Mouse (Mus musculus) forebrain, embryonic 14.5 days (tissue): ENCODE results near the gene Gm44973. TPM values are rescaled to one million over a fixed set of nuclear protein-coding genes. Genes with fewer than 3 reads are reported as not detected.
"Not testable (repeated sequence)": the region's sequence is repeated elsewhere in the genome, so short reads cannot be mapped to it uniquely, and the experiment has no call there.

Source experiments
- ATAC-seq: fragments of 200-750 bp; cut with Nextera tagmentation; 2 replicates; pipeline ENCODE4 v1.8.0; 2017; ENCODE audit warnings: mild to moderate bottlenecking, moderate library complexity
- DNase-seq: peaks from one replicate; pipeline ENCODE4 v3.0.0-alpha.2; 2015; ENCODE audit warnings: low spot score
- H3K27ac ChIP-seq: fragments of 300-500 bp; sonication (generic); 2 replicates; pipeline ENCODE4 v1.5.1; 2014; ENCODE audit warnings: low read depth, mild to moderate bottlenecking, control low read depth, low read length, moderate library complexity
- H3K27me3 ChIP-seq: fragments of 300-500 bp; sonication (generic); replicated peaks from 2 replicates; pipeline ENCODE4 v1.6.1; 2014; ENCODE audit warnings: low read length, control low read depth, mixed read lengths; ENCODE audit not compliant: control insufficient read depth, insufficient read depth
- H3K36me3 ChIP-seq: fragments of 300-500 bp; sonication (generic); 2 replicates; pipeline ENCODE4 v1.6.1; 2014; ENCODE audit warnings: low read length, control low read depth; ENCODE audit not compliant: control insufficient read depth, insufficient read depth
- H3K4me1 ChIP-seq: fragments of 300-500 bp; sonication (generic); 2 replicates; pipeline ENCODE4 v1.6.1; 2014; ENCODE audit warnings: antibody characterized with exemption, low read length, control low read depth; ENCODE audit not compliant: control insufficient read depth, insufficient read depth
- H3K4me2 ChIP-seq: fragments of 300-500 bp; sonication (generic); 2 replicates; pipeline ENCODE4 v1.6.1; 2014; ENCODE audit warnings: mild to moderate bottlenecking, control low read depth, low read length
- H3K4me3 ChIP-seq: fragments of 300-500 bp; sonication (generic); 2 replicates; pipeline ENCODE4 v1.5.1; 2014; ENCODE audit warnings: low read depth, low read length, control low read depth
- H3K9ac ChIP-seq: fragments of 300-500 bp; sonication (generic); 2 replicates; pipeline ENCODE4 v1.6.1; 2014; ENCODE audit warnings: mild to moderate bottlenecking, low read length, control low read depth, moderate library complexity
- H3K9me3 ChIP-seq: fragments of 300-500 bp; sonication (generic); replicated peaks from 2 replicates; pipeline ENCODE4 v1.6.1; 2016; ENCODE audit warnings: low read length, control low read depth, mixed read lengths; ENCODE audit not compliant: control insufficient read depth
- WGBS: fragments of 180-500 bp; shearing (Covaris S2); extraction: QIAGEN DNeasy Blood & Tissue Kit; methylation state at CpG from one replicate; pipeline ENCODE4 v1.1.7; 2014; 5-methylcytosine and 5-hydroxymethylcytosine counted together
- polyA plus RNA-seq: library from polyadenylated mRNA; unstranded; fragments of >200 nt; fragmentation: Nextera tagmentation; extraction: Ambion mirVana; gene quantifications from 2 replicates; pipeline ENCODE4 v1.2.1, GENCODE M21; 2014

Gm44973 gene
- polyA plus RNA-seq, 1 experiment from 2014 or later = 1.9 TPM

DNA sequence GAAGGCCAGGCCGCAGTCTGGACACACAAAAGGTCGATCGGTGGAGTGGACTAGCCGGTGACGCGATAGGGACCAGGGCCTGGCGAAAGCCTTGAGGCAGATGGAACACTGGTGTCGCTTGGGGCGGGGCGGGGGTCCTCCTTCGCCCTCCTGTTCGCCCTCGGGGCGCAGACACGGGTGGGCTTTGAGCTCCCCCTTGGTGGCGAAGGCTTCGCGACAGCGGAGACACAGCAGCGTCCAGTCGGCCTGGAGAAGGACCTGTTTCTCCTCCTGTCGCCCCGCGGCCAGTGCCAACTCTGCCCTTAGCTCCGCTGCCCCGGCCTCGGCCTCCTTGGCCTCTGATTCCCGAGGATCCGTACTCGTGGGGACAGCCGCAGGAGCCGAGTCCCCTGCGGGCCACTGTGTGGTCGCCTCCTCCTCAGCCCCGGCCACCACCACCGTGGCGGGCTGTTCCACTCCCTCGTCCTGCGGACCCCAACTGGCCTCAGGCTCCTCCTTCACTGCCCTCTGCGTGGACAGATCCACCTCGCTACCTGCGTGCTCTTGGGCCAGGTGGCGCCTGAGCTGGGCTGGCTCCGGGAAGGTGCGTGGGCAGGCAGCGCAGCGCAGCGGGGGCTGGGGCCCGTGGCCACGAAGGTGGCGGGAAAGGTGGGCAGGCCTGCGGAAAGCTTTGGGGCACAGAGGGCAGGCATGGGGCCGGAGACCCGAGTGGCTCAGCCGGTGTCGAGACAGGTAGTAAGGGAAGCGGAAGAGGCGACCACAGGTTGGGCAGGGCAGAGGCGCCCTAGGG is 21.1 kb upstream of the Gm44973 start:
- Histone ChIP-seq H3K27ac (no peak overlapping the region), H3K36me3 (peaks cover 31% of the 10 kb centered on the region), H3K27me3 (no peaks in the 10 kb centered on the region), H3K4me2 (peak overlapping the region; percentile 69), H3K4me1 (peaks cover 10% of the 10 kb centered on the region), H3K9me3 (no peaks in the 10 kb centered on the region), H3K4me3 (peak overlapping the region; percentile 80), H3K9ac (peak overlapping the region; percentile 48)
- DNase-seq = no peak
- 60% methylated on average over 55 of the region's 59 CpGs for WGBS
- ATAC-seq = no peak

DNA sequence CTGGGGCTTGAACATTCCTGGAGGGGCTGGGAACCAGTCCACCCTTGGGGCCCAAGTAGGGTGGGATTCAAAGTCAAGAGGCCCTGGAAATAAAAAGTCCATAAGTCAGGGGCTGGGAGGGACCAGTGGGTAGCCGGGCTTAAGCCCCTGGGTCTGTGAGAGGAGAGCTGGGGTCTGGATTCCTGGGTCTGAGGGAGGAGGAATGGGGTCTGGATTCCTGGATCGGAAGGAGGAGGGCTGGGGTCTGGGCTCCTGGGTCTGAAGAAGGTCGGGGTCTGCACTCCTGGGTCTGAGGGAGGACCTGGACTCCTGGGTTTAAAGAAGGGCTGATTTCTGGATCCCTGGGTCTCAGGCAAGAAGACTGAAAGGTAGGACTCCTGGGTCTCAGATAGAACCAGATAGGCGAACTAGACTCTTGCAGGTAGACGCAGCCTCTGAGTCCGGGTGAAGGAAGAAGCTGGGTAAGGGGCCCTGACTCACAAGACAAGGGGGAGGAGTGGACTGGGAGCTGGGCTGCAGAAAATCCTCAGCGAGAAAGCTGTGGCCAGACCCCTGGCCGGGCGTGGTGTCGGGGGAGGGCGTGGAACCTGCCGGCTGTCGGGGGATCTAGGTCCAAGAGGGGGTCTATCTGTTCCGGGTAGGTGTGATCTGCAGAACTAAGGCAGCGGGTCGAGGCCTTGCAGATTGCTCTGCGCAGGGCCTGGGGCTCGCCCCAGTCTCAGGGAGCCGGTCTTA is 19.9 kb upstream of the Gm44973 start:
- ATAC-seq = peak; percentile 21
- no peaks in the 10 kb centered on the region for H3K9me3 ChIP-seq
- no peak for DNase-seq
- 6% methylated on average over 18 of the region's 19 CpGs for WGBS
- H3K4me2 ChIP-seq = peak overlapping the region; percentile 69
- peak overlapping the region; percentile 80 for H3K4me3 ChIP-seq
- peaks cover 31% of the 10 kb centered on the region for H3K36me3 ChIP-seq
- H3K27me3 ChIP-seq = no peaks in the 10 kb centered on the region
- H3K27ac ChIP-seq = peak overlapping the region; percentile 56; the same call in 1 of the 2 replicates
- H3K9ac ChIP-seq = peak overlapping the region; percentile 93
- H3K4me1 ChIP-seq = peaks cover 10% of the 10 kb centered on the region

DNA sequence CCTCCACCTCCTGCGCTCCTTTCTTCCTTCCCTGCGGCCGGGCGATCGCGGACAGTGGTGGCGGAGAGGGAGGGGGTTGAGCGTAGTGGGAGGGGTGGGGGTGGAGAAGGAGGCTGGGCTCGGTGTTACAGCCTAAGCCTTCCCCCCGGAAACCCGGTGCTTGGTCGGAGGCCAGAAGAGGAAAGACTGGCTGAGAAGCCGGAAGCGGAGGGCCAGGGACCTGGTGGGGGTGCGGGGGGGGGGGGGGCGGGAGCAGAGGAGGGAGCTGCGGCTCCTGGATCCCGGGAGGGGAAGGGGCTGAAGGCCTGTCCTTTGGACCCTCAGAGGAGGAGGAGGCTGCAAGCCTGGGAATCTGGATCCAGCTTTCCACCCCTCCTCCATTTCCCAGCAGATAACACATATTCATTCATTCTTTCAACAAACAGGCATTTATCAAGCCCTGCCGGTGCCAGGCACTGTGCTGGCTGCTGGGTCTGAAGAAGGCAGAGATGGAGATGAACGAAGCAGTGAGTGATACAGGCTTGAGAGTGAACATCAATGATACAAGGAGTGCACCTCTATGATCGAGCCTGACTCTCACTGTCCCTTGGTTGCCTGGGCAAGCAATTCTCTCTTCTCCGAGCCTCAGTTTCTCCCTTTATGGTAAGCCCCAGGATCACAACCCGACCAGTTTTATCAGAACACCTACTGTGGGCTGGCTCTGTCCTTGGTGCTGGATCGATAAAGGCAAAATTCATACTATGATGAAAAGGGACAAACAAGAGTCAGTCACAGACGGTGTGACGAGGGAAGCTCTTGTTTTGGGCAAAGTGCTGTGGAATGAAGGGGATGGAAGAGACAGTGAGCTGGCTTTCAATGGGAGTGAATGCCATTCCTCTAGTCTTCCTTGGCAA is 19.0 kb upstream of the Gm44973 start, which contains the start of gene Zfp579:
Gene Zfp579, minus strand, starts transcription at position 156 of the 893 bp plus-strand sequence.
- Histone ChIP-seq H3K4me3 (peak within 1 kb of the TSS; percentile 80), H3K4me1 (peaks cover 10% of the 10 kb centered on the region), H3K9me3 (no peaks in the 10 kb centered on the region), H3K9ac (peak within 1 kb of the TSS; percentile 93), H3K27ac (peak within 1 kb of the TSS; percentile 73), H3K4me2 (peak within 1 kb of the TSS; percentile 69), H3K27me3 (no peaks in the 10 kb centered on the region), H3K36me3 (peaks cover 30% of the 10 kb centered on the region)
- 5% methylated on average over 15 of the region's 26 CpGs for WGBS
- ATAC-seq (peak; percentile 85), DNase-seq (peak; percentile 95)

DNA sequence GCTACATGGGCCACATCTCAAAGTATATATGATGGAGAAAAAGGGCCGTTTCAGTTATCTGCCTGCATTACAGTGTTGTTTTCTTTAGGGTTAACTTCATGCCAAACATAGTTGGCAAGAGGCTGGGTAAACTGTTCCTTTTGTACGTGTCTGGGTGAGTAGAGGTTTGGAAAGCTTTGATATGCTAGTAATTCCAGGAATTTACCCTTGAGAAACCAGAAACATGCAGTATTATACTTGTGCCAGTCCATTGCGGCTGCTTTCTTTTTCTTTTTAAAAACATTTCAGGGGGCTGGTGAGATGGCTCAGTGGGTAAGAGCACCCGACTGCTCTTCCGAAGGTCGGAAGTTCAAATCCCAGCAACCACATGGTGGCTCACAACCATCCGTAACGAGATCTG is 18.4 kb upstream of the Gm44973 start:
- H3K27ac ChIP-seq = no peak overlapping the region
- peak overlapping the region; percentile 80 for H3K4me3 ChIP-seq
- DNase-seq (no peak), ATAC-seq (no peak)
- H3K9ac ChIP-seq = peak overlapping the region; percentile 93; the same call in 1 of the 2 replicates
- peaks cover 23% of the 10 kb centered on the region for H3K36me3 ChIP-seq
- WGBS = 72% methylated on average over 6 of the region's 8 CpGs
- H3K27me3 ChIP-seq = no peaks in the 10 kb centered on the region
- peaks cover 10% of the 10 kb centered on the region for H3K4me1 ChIP-seq
- peak overlapping the region; percentile 69 for H3K4me2 ChIP-seq
- H3K9me3 ChIP-seq = no peaks in the 10 kb centered on the region

DNA sequence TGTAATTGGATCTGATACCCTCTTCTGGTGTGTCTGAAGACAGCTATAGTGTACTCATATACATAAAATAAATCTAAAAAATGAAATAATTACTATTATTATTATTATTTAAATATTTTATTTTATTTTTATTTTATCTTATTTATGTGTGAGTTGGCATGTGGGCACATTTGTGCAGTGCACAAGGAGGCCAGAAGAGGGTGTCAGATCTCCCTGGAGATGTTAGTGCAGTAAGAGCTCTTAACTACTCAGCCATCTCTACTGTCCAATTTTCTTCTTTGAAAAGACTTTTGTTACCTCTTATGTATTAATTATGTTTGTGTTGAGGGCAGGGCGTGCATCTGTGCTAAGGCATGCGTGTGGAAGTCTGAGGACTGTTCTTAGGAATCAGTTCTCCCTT is 15.4 kb upstream of the Gm44973 start:
- Histone ChIP-seq H3K9ac (no peak overlapping the region), H3K27ac (no peak overlapping the region), H3K9me3 (no peaks in the 10 kb centered on the region), H3K4me2 (no peak overlapping the region), H3K27me3 (no peaks in the 10 kb centered on the region), H3K4me3 (no peak overlapping the region), H3K36me3 (no peaks in the 10 kb centered on the region), H3K4me1 (peaks cover 2% of the 10 kb centered on the region)
- no peak for ATAC-seq
- no peak for DNase-seq
- WGBS = 69% methylated on average over 2 of the region's 2 CpGs

DNA sequence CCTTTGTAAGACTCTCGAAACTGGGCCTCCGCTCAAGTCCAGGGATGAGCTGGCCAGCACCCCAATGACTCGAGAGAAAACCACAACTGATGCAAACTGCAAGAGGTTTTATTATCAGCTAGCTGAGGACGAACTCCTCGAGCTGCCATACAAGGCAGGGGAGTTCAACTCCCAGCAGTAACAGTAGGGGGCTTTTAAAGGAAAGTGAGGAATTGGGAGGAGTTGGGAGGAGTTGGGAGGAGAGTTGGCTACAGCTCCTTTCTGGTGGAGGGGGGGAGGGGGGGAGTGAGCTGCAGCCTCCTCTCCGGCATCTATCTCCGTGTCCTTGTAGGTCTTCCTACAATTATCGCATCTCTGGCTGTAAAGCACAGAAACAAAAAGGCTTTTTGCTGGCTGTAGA is 12.4 kb upstream of the Gm44973 start:
- H3K27me3 ChIP-seq, H3K27ac ChIP-seq, H3K4me1 ChIP-seq, DNase-seq, ATAC-seq, H3K9ac ChIP-seq, H3K4me2 ChIP-seq, H3K4me3 ChIP-seq, H3K9me3 ChIP-seq: not testable (repeated sequence)
- H3K36me3 ChIP-seq = peaks cover 18% of the 10 kb centered on the region
- WGBS = 60% methylated on average over 8 of the region's 8 CpGs

DNA sequence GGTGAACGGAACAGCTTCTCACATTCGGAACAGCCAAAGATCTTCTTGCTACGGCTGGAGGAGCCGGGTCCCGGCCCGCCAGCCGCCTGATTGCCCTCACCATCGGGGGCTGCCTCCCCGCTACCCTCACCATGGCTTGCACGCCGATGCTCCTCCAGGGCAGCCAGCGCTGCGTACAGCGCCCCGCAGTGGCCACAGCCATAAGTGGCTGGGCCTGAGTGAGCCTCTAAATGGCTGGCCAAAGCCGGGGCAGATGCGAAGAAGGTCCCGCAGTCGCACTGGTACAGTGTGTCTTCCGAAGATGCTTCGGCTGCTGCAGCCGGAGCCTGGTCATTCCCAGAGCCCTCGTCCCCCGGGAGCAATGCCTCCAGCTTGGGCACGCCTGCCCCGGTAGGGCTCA is 7.1 kb upstream of the Gm44973 start:
- Histone ChIP-seq H3K4me3 (no peak overlapping the region), H3K27me3 (no peaks in the 10 kb centered on the region), H3K4me1 (no peaks in the 10 kb centered on the region), H3K27ac (no peak overlapping the region), H3K9ac (no peak overlapping the region), H3K9me3 (no peaks in the 10 kb centered on the region), H3K36me3 (peaks cover 68% of the 10 kb centered on the region), H3K4me2 (no peak overlapping the region)
- DNase-seq (no peak), ATAC-seq (no peak)
- WGBS = 97% methylated on average over 26 of the region's 26 CpGs

DNA sequence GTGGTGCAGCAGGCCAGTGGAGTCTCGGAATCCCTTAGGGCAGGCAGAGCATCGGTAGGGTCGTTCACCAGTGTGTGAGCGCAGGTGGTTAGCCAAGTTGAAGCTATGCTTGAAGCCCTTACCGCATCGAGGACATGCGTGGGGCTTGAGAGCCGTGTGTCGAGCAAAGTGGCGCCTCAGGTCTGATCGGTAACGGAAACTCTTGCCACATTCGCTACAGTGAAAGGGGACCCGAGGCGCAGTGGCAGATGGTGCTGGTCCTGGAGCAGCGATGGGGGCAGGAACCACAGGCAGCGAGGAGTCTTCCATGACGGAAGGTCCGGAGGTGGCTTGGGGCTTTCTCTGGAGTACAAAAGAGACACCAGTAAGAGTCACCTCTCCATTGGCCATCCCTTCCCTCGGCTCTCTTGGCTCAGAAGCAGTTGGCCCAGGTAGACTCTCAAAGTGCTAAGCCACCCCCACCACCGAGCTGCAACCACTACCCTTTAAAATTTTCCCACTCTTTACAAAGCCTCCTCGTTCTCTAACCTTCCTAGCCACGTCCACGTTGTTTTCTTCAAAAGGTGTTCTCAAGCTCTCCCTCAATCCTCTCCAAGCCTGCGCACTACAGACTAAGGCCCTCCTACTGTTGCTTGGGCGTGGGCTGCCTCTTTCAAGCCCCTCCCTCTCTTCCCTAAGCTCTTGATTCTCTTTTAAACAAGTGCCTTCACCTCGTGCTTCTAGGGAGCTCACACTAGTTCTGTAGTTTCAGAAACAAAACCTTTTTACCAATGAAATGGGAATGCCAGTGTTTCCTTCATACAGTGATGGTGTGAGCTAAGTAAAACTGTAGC is 2.4 kb upstream of the Gm44973 start:
- H3K4me3 ChIP-seq = no peak overlapping the region
- no peak overlapping the region for H3K27ac ChIP-seq
- ATAC-seq = no peak
- H3K9me3 ChIP-seq = no peaks in the 10 kb centered on the region
- no peak overlapping the region for H3K9ac ChIP-seq
- peaks cover 50% of the 10 kb centered on the region for H3K36me3 ChIP-seq
- 92% methylated on average over 27 of the region's 27 CpGs for WGBS
- H3K4me2 ChIP-seq = peak overlapping the region; percentile 52; the same call in 1 of the 2 replicates
- no peak for DNase-seq
- H3K27me3 ChIP-seq = no peaks in the 10 kb centered on the region
- H3K4me1 ChIP-seq = peaks cover 5% of the 10 kb centered on the region; the same call in 1 of the 2 replicates
